Mouse (Mus musculus): Measurements from ENCODE around the gene Zfp597.

- no peak for TF ChIP-seq TAL1 (IDR thresholded peaks at IDR 0.05; ENCODE audit: low read length)
- TF ChIP-seq GATA1 (IDR thresholded peaks at IDR 0.05; ENCODE audit: low read length): no peak
Measured at GRCm38 (mm10) chr16:3829727-3830126, 54.6 kb downstream of the Zfp597 start.

Data from erythroblast, embryonic 14.5 days (primary cell).